Mouse (Mus musculus) ovary, postnatal 14 days (tissue): ENCODE results near the gene Pacsin2.

Experiments used
- DNase-seq: peaks from one replicate; pipeline ENCODE4 v3.0.0; 2022; ENCODE audit warnings: low spot score

Gene Pacsin2

DNA sequence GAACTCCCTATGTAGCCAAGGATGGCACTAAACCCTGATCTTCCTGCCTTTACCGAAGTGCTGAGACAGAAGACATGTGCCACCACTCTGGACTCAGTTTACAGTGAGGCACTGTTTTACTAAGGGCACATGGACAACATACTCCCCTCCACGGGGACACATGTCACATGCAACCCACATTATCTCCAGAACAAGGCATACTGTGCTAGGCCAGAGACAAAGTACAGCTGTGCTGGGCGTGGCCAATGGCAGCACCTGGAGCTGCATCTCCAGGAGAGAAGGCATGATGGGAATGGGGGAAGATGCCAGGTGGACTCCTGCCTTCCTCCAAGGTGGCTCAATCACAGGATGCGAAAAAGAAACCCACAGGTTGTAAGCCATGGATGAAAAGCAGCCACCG lies 135.5 kb downstream of the Pacsin2 start:
- DNase-seq, result no peak
